Mouse (Mus musculus) hindbrain, embryonic 14.5 days (tissue): ENCODE measurements at regions not wholly inside any gene's neighbourhood (a gene's known extent, or its start where the extent isn't known, plus 50 kb on each side); places are given as distances from the start of the nearest gene placed in this dataset.

Experiments
- ATAC-seq: fragments of 200-750 bp; cut with Nextera tagmentation; 2 replicates; pipeline ENCODE4 v1.8.0; 2017; ENCODE audit warnings: moderate number of reproducible peaks, mild to moderate bottlenecking, moderate TSS enrichment, moderate library complexity; ENCODE audit not compliant: low FRiP score
- DNase-seq: peaks from one replicate; pipeline ENCODE4 v3.0.0-alpha.2; 2015; ENCODE audit warnings: low spot score
- H3K27ac ChIP-seq: fragments of 300-500 bp; sonication (generic); 2 replicates; pipeline ENCODE4 v1.5.1; 2014; ENCODE audit warnings: mild to moderate bottlenecking, moderate library complexity
- H3K27me3 ChIP-seq: fragments of 300-500 bp; sonication (generic); 2 replicates; pipeline ENCODE4 v1.6.1; 2014; ENCODE audit warnings: mild to moderate bottlenecking, low read length, mixed read lengths; ENCODE audit not compliant: control insufficient read depth, insufficient read depth
- H3K36me3 ChIP-seq: fragments of 300-500 bp; sonication (generic); replicated peaks from 2 replicates; pipeline ENCODE4 v1.6.1; 2014; ENCODE audit not compliant: control insufficient read depth, insufficient read depth
- H3K4me1 ChIP-seq: fragments of 300-500 bp; sonication (generic); replicated peaks from 2 replicates; pipeline ENCODE4 v1.6.1; 2014; ENCODE audit warnings: antibody characterized with exemption, low read length, mixed read lengths; ENCODE audit not compliant: control insufficient read depth, insufficient read depth
- H3K4me2 ChIP-seq: fragments of 300-500 bp; sonication (generic); replicated peaks from 2 replicates; pipeline ENCODE4 v1.6.1; 2014; ENCODE audit warnings: mild to moderate bottlenecking, moderate library complexity
- H3K4me3 ChIP-seq: fragments of 300-500 bp; sonication (generic); replicated peaks from 2 replicates; pipeline ENCODE4 v1.5.1; 2014; ENCODE audit warnings: mild to moderate bottlenecking, low read length
- H3K9ac ChIP-seq: fragments of 300-500 bp; sonication (generic); 2 replicates; pipeline ENCODE4 v1.6.1; 2014
- H3K9me3 ChIP-seq: fragments of 300-500 bp; sonication (generic); 2 replicates; pipeline ENCODE4 v1.6.1; 2016; ENCODE audit warnings: low read length; ENCODE audit not compliant: control insufficient read depth
- WGBS: fragments of 180-500 bp; shearing (Covaris S2); extraction: QIAGEN DNeasy Blood & Tissue Kit; methylation state at CpG from one replicate; pipeline ENCODE4 v1.1.7; 2014; 5-methylcytosine and 5-hydroxymethylcytosine counted together

DNA sequence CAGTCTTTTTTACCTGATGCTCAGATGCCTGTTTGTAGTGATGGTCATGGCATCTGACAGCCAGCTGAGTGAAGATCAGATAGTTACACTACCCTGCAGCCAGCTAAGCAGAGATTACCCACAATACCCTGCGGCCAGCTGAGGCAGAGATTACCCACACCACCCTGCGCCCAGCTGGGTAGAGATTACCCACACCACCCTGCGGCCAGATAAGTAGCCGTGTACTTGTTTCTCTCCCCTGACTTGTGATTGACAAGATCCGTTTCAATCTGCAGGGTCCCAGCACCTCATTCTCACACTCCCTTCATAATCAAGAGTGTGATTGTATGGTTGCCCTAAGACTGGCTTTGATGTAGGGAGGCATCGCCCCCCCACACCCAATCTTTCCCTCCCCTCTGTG lies 195.9 kb upstream of the Kif2a start:
- whole genome bisulfite sequencing: 88% methylated on average over 6 of the region's 6 CpGs
- H3K9me3 ChIP-seq: no peaks in the 10 kb centered on the region
- no peaks in the 10 kb centered on the region for H3K4me1 ChIP-seq
- no peak overlapping the region for H3K4me3 ChIP-seq
- no peaks in the 10 kb centered on the region for H3K36me3 ChIP-seq
- ATAC-seq (no peak), DNase-seq (no peak)
- H3K27ac ChIP-seq: no peak overlapping the region
- H3K27me3 ChIP-seq: no peaks in the 10 kb centered on the region
- no peak overlapping the region for H3K4me2 ChIP-seq
- no peak overlapping the region for H3K9ac ChIP-seq

DNA sequence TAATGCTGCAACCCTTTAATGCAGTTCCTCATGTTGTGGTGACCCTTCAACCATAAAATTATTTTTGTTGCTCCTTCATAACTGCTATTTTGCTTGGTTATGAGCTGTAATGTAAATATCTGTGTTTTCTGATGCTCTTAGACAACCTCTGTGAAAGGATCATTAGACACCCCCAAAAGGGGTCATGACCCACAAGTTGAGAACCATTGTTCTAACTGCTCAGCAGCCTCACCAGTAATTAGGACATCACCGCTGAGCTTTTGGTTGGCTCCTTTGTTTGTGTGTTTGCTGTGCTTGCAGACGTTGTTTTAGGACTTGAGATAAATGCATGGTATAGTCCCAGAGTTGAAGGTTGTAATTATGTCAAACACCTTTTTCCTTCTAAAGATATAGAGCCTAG lies 191.4 kb upstream of the Kif2a start:
- H3K4me2 ChIP-seq: no peak overlapping the region
- no peak for ATAC-seq
- WGBS: 29% methylated on average over 2 of the region's 2 CpGs
- no peaks in the 10 kb centered on the region for H3K9me3 ChIP-seq
- H3K27ac ChIP-seq: no peak overlapping the region
- H3K4me1 ChIP-seq: 0 out of 2 replicates have a peak, but pooled peaks cover 1% of the 10 kb centered on the region
- no peak for DNase-seq
- H3K9ac ChIP-seq: no peak overlapping the region
- no peaks in the 10 kb centered on the region for H3K36me3 ChIP-seq
- H3K4me3 ChIP-seq: no peak overlapping the region
- no peaks in the 10 kb centered on the region for H3K27me3 ChIP-seq

DNA sequence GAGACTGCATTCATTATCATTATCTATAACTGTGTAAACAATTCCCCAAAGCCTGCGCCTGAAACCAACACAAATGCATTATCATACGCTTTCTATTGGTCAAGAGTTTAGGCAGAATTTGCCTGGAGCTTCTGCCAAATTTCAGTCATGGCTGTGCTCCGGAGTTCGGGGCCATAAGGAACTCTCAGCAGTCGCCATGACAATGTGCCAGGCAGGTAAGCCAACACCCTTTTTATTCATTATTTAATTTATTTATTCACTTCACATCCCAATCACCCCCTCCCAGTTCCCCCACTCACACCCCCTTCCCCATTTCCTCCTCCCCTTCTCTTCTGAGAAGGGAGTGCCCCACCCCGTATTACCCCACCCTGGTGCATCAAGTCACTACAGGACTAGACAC lies 188.8 kb upstream of the Kif2a start:
- 82% methylated on average over 6 of the region's 6 CpGs for WGBS
- no peaks in the 10 kb centered on the region for H3K9me3 ChIP-seq
- no peak overlapping the region for H3K4me2 ChIP-seq
- H3K27ac ChIP-seq: no peak overlapping the region
- no peak overlapping the region for H3K4me3 ChIP-seq
- no peak for DNase-seq
- H3K9ac ChIP-seq: no peak overlapping the region
- no peaks in the 10 kb centered on the region for H3K27me3 ChIP-seq
- no peaks in the 10 kb centered on the region for H3K36me3 ChIP-seq
- no peak for ATAC-seq
- peaks cover 17% of the 10 kb centered on the region for H3K4me1 ChIP-seq

DNA sequence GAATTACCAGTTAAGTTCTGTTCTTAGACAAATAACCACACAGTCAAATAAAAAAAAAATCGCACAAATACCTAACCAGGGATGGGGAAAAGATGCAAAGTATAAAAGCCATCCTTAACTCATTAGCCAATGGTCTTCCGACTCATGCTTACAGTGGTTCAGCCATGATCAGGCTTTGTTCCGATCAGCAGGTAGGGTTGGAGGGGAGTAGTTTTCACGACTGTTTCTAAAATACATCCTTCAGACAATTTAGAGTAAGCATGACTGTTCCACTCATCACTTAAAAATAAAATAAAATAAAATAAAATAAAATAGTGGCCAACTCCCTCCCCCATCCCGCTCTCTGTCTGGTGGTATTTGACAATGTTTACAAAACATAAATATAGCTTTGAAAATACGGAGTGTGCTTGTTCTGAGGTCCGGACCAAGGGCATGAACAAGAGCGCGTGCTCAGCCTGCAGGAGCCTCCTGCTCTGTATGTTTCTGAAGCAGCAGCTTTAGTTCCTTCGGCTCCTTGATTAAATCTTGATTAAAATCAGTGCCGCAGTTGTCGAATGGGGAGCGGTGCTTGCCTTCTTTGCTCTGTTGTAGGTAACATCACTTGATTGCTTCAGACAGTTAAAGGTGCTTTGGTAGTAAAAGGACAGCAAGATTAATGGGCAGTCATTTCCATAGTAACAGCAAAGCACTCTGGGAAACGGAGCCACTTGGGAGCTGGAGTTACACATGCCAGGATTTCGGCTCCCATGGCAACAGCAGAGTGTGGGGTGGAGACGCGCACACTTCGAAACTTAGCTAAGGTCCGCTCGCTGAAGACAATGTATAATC lies 185.6 kb upstream of the Kif2a start:
- ATAC-seq (peak; percentile 95), DNase-seq (peak; percentile 88)
- H3K4me1 ChIP-seq: peaks cover 17% of the 10 kb centered on the region
- peak overlapping the region; percentile 29 for H3K4me3 ChIP-seq
- peak overlapping the region; percentile 62 for H3K4me2 ChIP-seq
- H3K27me3 ChIP-seq: no peaks in the 10 kb centered on the region
- no peaks in the 10 kb centered on the region for H3K9me3 ChIP-seq
- WGBS: 21% methylated on average over 20 of the region's 20 CpGs
- H3K36me3 ChIP-seq: no peaks in the 10 kb centered on the region
- H3K27ac ChIP-seq: peak overlapping the region; percentile 72
- H3K9ac ChIP-seq: peak overlapping the region; percentile 53

DNA sequence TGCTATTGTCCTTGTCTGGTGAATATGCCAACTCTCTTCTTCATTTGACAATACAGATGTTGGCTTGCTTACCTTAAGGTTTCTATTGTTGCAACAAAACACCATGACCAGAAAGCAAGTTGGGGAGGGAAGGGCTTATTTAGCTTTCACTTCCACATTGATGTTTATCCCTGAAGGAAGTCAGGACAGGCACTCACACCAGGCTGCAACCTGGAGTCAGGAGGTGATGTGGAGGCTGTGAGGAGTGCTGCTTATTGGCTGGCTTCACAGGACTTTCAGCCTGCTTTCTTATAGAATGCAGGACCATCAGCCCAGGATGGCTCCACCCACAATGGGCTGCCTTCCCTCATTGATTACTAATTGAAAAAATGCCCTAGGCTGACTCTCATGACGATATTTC lies 177.9 kb upstream of the Kif2a start:
- 70% methylated on average over 1 of the region's 1 CpGs for WGBS
- no peak overlapping the region for H3K27ac ChIP-seq
- H3K4me2 ChIP-seq: no peak overlapping the region
- no peak overlapping the region for H3K9ac ChIP-seq
- no peak overlapping the region for H3K4me3 ChIP-seq
- ATAC-seq (no peak), DNase-seq (no peak)
- 0 out of 2 replicates have a peak, but pooled peaks cover 5% of the 10 kb centered on the region for H3K9me3 ChIP-seq
- H3K4me1 ChIP-seq: no peaks in the 10 kb centered on the region
- no peaks in the 10 kb centered on the region for H3K36me3 ChIP-seq
- H3K27me3 ChIP-seq: no peaks in the 10 kb centered on the region

DNA sequence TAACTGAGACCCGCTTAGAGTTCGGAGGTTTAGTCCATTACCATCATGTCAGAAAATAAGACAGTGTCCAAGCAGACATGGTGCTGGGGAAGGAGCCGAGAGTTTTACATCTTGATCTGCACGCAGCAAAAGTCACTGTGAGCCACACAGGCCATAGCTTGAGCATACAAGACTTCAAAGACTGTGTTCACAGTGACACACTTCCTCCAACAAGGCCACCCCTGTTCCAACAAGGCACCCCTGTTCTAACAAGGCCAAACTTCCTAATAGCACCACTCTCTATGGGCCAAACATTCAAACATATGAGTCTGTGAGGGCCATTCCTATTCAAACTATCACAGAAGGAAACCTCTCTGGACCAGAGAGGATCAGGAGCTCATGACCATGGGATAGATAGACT lies 171.5 kb upstream of the Kif2a start:
- DNase-seq (no peak), ATAC-seq (no peak)
- Histone ChIP-seq H3K4me2 (no peak overlapping the region), H3K4me1 (no peaks in the 10 kb centered on the region), H3K9ac (no peak overlapping the region), H3K9me3 (0 out of 2 replicates have a peak, but pooled peaks cover 5% of the 10 kb centered on the region), H3K4me3 (no peak overlapping the region), H3K27ac (no peak overlapping the region), H3K27me3 (no peaks in the 10 kb centered on the region), H3K36me3 (no peaks in the 10 kb centered on the region)
- WGBS: 93% methylated on average over 4 of the region's 4 CpGs

DNA sequence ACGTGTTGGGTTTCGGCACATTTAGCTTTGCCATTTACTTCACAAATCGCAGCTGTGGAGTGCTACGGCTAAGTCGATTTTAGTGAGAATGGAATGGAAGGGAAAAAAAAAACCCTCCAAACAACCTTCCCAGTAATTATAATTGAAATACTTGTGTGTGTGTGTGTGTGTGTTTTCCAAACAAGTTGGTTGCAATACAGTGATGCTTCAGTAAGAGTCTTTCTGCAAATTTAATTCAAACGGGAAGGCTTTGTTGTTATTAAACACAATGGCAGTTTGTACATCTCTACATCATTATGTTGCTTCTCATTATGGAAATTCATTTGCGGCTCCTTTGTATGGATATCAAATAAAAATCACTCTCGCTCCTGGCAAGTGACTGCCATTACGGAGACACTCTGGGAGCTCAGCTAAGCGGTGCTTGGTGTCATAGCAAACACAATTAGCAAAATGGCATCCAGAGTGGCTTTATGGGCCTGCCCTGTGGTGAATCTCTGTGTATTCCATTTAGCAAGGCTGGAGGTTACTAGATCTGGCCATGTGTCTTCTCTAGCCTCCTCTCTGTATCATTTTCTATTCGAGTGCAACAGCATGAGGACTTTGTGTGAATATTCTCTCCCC lies 165.4 kb upstream of the Kif2a start:
- WGBS: 56% methylated on average over 11 of the region's 11 CpGs
- no peaks in the 10 kb centered on the region for H3K27me3 ChIP-seq
- no peaks in the 10 kb centered on the region for H3K36me3 ChIP-seq
- ATAC-seq (peak; percentile 84), DNase-seq (peak; percentile 45)
- H3K9ac ChIP-seq: no peak overlapping the region
- H3K4me1 ChIP-seq: peaks cover 5% of the 10 kb centered on the region; the same call in 1 of the 2 replicates
- H3K4me2 ChIP-seq: no peak overlapping the region
- no peaks in the 10 kb centered on the region for H3K9me3 ChIP-seq
- peak overlapping the region; percentile 81 for H3K27ac ChIP-seq
- no peak overlapping the region for H3K4me3 ChIP-seq

DNA sequence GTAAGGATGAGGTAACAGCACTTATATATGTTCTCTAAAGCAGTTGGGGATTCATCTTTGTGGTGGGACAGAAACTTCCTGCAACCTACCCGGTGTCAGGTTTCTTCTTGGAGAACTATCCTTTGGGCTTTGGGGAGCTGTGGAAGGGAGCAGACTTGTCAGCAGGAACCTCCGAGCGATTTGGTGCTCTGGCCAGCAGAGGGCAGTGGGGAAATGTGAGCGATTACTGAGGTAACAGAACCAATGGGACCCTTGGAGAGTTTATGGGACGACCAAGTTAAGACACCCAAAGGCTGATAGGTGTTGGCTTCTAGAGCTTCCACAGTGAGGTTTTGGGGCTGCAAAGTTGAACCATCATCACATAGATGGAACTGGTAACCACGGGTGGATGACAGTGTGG lies 160.6 kb upstream of the Kif2a start:
- Histone ChIP-seq H3K4me3 (no peak overlapping the region), H3K27ac (no peak overlapping the region), H3K9me3 (no peaks in the 10 kb centered on the region), H3K4me2 (no peak overlapping the region), H3K27me3 (no peaks in the 10 kb centered on the region), H3K4me1 (peaks cover 2% of the 10 kb centered on the region; the same call in 1 of the 2 replicates), H3K36me3 (no peaks in the 10 kb centered on the region), H3K9ac (no peak overlapping the region)
- DNase-seq (peak; percentile 58), ATAC-seq (no peak)
- 26% methylated on average over 6 of the region's 6 CpGs for WGBS

DNA sequence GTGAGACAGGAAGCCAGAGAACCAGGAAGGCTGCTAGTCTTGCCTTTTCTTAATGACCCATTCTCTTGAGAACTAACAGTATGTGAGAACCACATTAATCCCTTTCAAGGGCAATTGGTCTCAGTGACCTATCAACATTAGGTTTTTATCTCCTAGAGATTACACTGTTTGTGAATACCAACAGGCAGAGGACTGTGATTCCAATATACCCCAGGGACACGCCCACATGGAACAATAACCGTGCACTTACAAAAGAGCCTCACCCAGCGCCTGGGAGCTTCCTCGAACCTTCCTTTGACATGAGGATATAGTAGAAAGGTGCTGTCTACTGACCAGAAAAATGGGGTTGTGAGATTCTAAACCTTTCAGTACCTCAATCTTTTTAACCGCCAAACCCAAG lies 157.6 kb upstream of the Kif2a start:
- Histone ChIP-seq H3K4me1 (peaks cover 4% of the 10 kb centered on the region; the same call in 1 of the 2 replicates), H3K9me3 (no peaks in the 10 kb centered on the region), H3K4me3 (no peak overlapping the region), H3K9ac (no peak overlapping the region), H3K27ac (no peak overlapping the region), H3K36me3 (no peaks in the 10 kb centered on the region), H3K27me3 (no peaks in the 10 kb centered on the region), H3K4me2 (no peak overlapping the region)
- 78% methylated on average over 5 of the region's 5 CpGs for WGBS
- DNase-seq: no peak
- ATAC-seq: no peak
